Mouse (Mus musculus) kidney, adult 2 months (tissue): ENCODE data around the gene Btbd35f29.
"Not testable (repeated sequence)": the region's sequence is repeated elsewhere in the genome, so short reads cannot be mapped to it uniquely, and the experiment has no call there.

ENCODE experiments used
- CTCF ChIP-seq: fragments of 200-500 bp; conservative IDR thresholded peaks from 2 replicates; pipeline ENCODE4 v1.5.1; 2011; ENCODE audit warnings: low read depth, mild to moderate bottlenecking, control low read depth, low read length, moderate library complexity, mixed read lengths; ENCODE audit not compliant: insufficient read depth, insufficient read length
- POLR2A ChIP-seq: fragments of 200-500 bp; IDR thresholded peaks from one replicate; pipeline ENCODE4 v1.6.1; 2011; ENCODE audit warnings: low read depth, low read length, control low read depth

DNA sequence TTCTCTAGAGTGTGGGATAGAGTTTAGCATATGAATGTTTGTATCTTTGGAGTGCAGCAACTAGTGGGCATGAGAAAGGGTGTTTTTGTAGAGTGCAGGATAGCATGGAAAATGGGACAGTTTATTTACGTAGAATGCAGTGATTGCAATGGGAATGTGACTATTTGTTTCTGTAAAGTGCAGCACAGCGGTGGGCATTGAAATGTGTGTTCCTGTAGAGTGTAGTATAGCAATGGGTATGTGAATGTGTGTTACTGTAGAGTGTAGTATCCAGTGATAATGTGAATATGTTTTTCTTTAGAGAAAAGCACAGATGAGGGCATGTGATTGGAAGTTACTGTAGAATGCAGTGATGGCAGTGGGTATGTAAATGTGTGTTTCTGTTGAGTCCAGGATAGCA is 23.9 kb downstream of the Btbd35f29 start:
- not testable (repeated sequence) for TF ChIP-seq CTCF, POLR2A
